Mouse (Mus musculus) liver, adult 2 months (tissue): ENCODE data around the gene Kif13a.

Experiments
- CTCF ChIP-seq: fragments of 200-500 bp; IDR thresholded peaks from 2 replicates; pipeline ENCODE4 v1.5.1; 2011; ENCODE audit warnings: low read depth, low read length, control low read depth
- POLR2A ChIP-seq: fragments of 200-500 bp; IDR thresholded peaks from 2 replicates; pipeline ENCODE4 v1.6.1; 2011; ENCODE audit warnings: low read length, control low read depth; ENCODE audit not compliant: insufficient read depth; ENCODE audit errors: extremely low read depth

DNA sequence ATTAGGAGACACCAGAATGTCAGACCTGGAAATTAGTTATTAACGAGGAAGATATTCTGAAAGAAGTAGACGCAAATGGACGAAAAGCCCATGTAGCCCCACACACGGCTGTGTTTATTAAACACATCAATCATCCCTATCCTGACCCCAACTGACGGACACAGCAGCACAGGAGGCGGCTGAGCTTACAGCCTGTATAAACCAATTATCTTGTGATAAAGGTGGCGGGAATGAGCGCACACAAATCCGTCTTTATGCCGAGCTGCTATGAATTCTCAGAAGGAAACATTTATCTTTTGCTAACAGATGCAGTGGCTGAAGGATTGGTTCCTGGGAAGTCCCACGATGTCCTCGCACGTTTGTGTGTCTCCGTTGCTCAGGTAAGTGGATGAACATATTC is 48.9 kb downstream of the Kif13a start:
- TF ChIP-seq POLR2A, result no peak
- TF ChIP-seq CTCF, result no peak
